Mouse (Mus musculus) heart, postnatal 0 days (tissue): ENCODE measurements around the gene 1700056E22Rik.

ENCODE experiments used
- CTCF ChIP-seq: IDR thresholded peaks from 2 replicates; pipeline ENCODE4 v1.5.1; 2016; ENCODE audit warnings: antibody characterized with exemption, control low read depth, low read depth
- EP300 ChIP-seq: IDR thresholded peaks from 2 replicates; pipeline ENCODE4 v1.6.1; 2016; ENCODE audit warnings: antibody characterized with exemption, low read depth

DNA sequence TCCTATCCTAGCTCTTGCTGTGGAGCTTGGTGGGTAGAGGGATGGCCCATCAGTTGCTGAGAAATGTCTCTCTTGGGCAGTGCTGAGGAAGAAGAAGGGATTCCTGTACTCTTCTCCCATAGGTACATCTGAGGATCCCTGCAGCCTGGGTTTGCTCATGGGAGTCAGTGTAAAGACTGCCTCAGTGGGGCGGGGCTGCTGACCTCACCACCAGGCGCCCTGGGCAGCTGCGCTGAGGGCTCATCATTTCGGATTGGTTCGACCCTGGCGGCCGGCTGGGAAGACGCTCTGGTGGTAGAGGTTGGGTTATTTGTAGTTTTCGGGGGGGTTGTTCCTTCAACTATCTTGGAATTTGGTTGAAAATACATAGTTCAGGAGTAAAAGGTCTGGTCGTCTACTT, 5.2 kb upstream of the 1700056E22Rik start:
- TF ChIP-seq CTCF = no peak
- TF ChIP-seq EP300 = no peak
